Mouse (Mus musculus) c-Kit-positive CD71-positive TER-119-positive erythroid progenitor cells, embryonic 14.5 days (primary cell): Measurements from ENCODE around the gene Acsm5.
A peak's percentile ranks its signal among the peaks of the same experiment; 100 is the strongest.

Source experiments
- DNase-seq: peaks from one replicate; pipeline ENCODE4 v3.0.0-alpha.2; 2013; ENCODE audit warnings: low spot score

The Acsm5 gene

GRCm38 (mm10) chr7:119519163-119519562 is at the start of gene Acsm5:
TSS of gene Acsm5 (plus strand) at chr7:119519463.
- no peak for DNase-seq

DNA sequence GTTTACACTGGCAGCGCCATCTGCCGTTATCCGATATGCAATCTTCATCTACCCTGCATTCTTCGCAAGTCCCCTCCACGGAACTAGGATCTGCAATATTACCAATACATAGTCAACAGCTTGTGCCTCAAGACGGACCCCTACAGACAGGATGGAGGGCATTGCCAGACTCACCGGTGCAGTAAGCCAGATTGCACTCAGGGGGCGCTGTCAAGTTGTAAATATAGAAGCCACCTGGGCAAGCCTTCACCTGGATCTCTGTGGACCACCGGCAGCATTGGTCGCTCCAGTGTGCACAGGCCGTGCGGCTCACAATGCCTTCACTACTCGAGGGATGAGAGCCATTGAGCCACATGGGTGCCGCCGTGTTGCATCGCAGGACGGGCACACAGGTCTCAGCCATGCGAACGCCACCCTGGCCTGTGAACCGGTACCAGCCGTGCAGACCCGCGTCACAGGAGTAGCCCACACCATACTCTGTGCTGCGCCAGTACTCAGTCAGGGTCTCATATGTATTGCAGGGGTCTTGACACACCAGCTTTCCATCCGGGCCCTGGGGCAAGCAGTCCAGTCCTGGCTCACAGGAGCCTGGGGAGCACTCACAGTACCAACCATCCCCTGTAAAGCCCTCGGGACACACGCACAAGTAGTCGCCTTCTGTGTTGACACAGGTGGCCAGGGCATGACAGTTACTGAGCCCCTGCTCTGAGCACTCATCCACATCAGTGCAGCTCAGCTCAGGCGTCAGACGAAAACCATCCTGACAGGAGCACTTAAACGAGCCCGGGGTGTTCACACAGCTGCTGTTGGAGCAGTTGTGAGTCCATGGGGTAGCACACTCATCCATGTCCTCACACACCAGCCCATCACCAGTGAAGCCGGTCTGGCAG is 42.5 kb upstream of the Acsm5 start:
- no peak for DNase-seq

- no peak for DNase-seq
Measured at GRCm38 (mm10) chr7:119479256-119479655, 40.0 kb upstream of the Acsm5 start, which contains the start of gene Umod. TSS of gene Umod (minus strand) at chr7:119479282.

DNA sequence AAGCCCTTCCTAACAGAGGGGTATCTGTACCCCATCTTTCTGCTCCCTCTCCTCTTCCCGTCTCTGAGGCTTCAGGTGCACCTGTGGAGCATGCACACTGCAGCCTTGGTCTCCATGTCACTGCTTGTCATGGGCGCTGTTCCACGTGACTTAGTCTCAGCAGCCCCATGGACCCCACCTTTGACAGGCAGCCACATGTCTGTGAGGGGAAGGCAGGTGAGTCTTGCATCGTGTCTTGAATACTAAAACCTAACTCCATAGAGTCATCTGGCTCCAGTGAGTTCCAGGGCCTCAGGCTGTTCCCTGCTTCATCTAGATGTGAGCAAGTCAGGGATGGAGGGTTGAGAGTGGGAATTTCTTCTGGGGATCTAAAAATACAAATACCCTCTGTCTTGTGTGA is 35.1 kb upstream of the Acsm5 start:
- no peak for DNase-seq

- no peak for DNase-seq
Measured at GRCm38 (mm10) chr7:119486683-119487082, 32.6 kb upstream of the Acsm5 start.

DNA sequence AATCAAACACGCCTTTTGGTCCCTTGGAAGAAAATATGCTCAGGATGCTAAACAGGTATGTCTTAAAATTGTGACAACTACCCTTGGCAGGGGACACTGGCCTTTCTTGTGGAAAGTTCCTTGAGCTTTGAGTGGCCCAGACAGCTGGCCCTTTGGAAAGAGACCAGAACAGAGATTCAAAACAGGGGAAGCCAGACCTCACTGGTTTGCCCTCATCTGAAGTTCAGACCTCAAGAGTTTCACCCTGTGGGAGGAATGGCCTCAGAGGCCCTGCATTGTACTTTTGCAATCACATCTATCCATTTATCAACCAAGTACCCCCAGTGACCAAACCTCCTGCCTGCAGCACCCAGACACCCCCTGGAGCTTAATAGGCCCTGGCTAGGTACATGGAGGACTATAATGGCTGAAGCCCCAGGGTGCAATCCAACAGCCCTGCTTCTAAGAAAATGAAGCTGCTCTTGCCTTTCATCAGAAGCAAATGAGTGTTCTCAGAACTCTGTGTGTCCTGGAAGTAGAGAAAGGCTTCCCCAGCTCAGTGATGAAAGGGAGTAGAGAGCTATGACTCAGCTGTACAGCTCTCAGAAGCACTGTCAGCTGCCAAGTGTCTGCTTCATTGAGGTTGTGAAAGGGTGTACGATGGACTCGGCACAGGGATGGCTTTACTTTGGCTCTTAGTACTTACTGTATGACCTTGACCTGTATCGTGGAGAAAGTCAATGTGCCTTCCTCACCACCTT is 29.1 kb upstream of the Acsm5 start:
- no peak for DNase-seq

GRCm38 (mm10) chr7:119511143-119511542 is 8.1 kb upstream of the Acsm5 start:
- DNase-seq, result no peak

- peak; percentile 16 for DNase-seq
Measured at GRCm38 (mm10) chr7:119513056-119513455, 6.2 kb upstream of the Acsm5 start.

DNA sequence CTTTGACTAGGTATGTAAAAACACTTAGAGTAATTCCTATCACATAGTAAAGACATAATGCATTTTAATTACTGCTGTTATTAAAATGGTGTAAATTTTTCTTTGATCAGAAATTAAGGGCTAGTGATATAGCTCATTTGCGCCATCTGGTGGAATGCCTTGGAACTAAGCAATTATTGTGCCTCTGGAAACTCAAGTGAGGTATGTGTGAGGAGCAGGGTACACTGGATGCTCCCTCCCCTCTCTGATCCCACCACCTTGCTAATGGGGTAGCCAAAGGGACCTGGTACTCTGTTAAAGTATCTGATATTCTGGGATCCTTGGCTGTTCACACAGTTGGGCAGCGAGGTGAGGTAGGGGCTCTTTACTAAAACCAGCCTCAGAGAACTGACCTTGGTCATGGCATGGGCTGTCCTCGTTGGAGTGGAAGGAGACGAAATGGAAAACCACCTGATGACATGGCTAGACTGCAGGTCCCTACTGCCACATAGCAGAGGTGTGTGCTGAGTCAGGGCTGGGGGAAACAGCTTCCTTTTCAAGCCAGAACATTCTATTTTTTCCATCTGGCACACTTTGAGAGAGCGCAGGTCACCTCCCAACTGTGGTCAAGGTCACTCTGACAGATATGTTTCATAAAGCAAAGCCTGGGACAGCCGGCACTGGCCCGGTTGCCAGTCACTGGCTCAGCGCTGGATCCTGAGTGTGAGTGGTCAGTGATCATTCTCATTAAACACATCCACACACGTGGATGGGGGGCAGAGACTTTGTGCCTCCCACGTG is 3.6 kb upstream of the Acsm5 start:
- DNase-seq, result peak; percentile 34

GRCm38 (mm10) chr7:119516272-119516558 is 3.0 kb upstream of the Acsm5 start:
- DNase-seq, result no peak

- DNase-seq, result peak; percentile 40
Measured at GRCm38 (mm10) chr7:119519654-119520053, 391 bp downstream of the Acsm5 start.

DNA sequence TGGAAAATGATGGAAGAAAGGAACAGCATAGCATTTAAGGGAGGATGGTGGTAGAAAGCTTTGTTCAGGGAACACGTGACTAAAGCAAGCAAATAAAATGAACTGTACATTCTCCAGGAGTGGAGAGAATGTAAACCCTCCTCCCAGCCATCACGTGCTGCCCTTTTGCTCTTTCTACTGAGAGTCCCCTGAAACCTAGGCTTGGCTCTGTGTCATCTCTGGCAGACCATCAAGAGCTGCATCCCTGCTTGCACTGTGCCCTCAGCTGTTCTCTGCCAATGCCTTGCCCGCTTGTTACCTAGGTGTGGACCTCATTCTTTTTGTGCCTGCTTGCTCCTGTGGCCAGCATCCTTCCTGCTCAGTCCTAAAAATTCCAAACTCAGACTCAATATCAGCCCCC is 2.6 kb downstream of the Acsm5 start:
- no peak for DNase-seq

GRCm38 (mm10) chr7:119522385-119522784 is 3.1 kb downstream of the Acsm5 start:
- no peak for DNase-seq

DNA sequence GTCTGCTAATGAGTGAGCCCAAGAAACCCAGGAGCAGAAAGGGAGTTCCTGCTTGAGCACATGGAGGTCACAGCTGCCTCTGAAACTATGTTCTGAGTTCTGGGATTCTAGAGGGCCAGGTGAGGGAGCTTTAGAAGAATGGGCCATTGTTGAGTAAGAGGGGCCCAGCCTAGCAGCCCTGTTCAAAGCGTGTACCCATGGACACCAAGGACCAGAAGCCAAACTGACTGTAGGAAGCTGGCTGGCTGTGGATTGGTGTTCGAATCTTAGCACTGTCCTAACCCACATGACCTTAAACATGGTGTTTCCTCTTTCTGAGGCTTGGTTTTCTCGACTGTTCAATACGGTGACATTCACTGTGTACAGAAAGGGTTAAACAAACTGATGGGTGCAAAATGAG is 4.1 kb downstream of the Acsm5 start, which contains the start of gene Pdilt:
Gene Pdilt (minus strand): TSS at position 101 of the 400 bp plus-strand sequence.
- DNase-seq, result no peak

GRCm38 (mm10) chr7:119525881-119526281 is 6.6 kb downstream of the Acsm5 start:
- no peak for DNase-seq

GRCm38 (mm10) chr7:119526486-119526885 is 7.2 kb downstream of the Acsm5 start:
- DNase-seq, result no peak

GRCm38 (mm10) chr7:119527135-119527534 is 7.9 kb downstream of the Acsm5 start:
- DNase-seq, result no peak

GRCm38 (mm10) chr7:119527548-119527947 is 8.3 kb downstream of the Acsm5 start:
- DNase-seq, result no peak

DNA sequence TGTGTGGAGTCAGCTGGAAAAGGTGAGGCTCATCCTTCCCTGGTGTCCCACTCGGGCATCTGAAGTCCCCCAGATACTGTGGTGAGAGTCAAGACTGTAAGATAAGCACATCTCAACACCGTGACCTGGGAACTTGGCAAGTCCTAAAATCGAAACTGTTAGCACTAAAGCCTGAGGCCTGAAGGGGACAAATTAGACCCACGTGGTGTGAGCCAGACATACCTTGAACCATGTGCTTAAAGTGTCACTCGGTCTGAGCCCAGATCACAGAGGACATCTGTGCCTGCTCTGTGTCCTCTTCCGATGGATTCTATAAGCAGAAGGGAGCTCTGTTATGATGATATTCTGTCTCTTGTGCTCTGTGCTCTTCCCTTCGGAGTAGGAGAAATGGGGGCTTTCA is 9.4 kb downstream of the Acsm5 start:
- no peak for DNase-seq

DNA sequence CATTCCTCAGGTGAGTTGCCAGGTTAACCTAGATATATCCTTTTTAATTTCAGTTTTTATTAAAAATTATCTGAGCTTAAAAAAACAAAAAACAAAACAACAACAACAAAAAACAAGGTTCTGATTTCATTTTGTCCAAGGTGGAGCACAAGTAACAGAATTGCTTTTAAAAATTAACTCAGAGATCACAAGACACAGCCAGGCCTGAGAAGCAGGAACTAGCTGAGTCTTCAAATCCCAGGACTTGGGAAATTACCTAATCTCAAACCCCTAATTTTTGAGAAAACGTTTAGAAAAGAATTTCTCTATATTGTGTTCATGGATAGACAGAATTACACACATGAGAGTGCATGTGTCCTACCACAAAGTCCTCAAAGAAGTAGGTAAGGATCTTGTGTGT is 13.7 kb downstream of the Acsm5 start:
- no peak for DNase-seq

DNA sequence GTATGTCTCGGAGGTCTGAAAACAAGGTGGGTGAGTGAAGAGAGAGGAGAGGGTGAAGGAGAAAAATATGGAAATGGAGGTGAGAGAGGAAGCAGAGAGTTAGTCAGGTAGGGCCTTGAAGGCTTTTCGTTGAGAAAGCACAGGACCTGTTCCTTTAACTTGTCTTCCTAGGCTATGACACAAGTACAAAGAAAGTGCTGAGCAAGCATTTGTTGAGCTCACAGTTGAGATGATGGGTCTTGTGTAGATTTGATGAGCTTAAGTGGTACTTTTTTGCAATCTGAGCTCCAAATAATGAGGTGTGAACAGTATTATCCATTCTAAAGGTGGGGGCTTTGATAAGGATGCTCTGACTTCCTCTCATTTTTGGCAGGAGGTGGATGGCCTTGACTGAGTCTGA is 15.1 kb downstream of the Acsm5 start:
- DNase-seq, result no peak

- DNase-seq, result no peak
Measured at GRCm38 (mm10) chr7:119542445-119542844, 23.2 kb downstream of the Acsm5 start.

DNA sequence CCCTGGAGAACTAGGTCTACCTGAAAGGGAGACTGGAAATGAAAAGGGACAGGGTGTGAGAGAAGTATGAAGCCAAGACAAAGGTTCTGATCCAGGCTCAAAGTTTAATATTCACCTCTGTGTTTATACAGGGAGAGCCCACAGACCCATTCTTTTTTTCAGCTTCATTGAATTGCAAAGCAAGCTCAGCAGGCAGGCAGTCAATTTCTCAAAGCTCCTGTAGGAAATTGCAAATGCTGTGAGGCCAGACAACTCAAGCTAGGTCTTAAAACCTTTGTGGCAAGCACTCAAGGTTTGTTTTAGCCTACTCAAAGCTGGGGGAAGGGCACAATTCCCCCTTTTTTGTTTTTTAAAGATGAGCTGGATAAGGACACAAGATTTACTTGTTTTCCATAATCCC is 26.3 kb downstream of the Acsm5 start:
- no peak for DNase-seq
